Mouse (Mus musculus): ENCODE measurements around the gene A1cf. TPM values are rescaled to one million over a fixed set of nuclear protein-coding genes. Genes with fewer than 3 reads are reported as not detected.

The A1cf gene
- total RNA-seq (2021), result not detected

- no peak for DNase-seq
Observed at GRCm38 (mm10) chr19:31868521-31868920, at the start of gene A1cf. A1cf (plus strand) TSS chr19:31868764.

DNA sequence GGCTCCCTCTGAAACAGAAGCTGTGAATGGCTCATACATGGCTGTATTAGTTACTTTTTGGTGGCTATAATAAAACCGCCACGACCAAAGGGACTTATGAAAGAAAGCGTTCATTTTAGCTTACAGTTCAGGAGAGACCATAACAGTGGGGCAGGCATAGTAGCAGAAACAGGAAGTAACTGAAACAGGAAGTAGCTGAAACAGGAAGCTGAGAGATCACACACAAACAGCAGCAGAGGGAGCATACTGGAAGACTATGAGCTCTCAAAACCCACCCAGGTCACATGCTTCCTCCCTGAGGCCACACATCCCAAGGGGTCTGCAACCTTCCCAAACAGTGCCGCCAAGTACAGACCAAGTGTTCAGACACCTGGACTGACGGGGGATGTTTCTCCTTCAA, 34.3 kb upstream of the A1cf start:
- DNase-seq, result no peak

DNA sequence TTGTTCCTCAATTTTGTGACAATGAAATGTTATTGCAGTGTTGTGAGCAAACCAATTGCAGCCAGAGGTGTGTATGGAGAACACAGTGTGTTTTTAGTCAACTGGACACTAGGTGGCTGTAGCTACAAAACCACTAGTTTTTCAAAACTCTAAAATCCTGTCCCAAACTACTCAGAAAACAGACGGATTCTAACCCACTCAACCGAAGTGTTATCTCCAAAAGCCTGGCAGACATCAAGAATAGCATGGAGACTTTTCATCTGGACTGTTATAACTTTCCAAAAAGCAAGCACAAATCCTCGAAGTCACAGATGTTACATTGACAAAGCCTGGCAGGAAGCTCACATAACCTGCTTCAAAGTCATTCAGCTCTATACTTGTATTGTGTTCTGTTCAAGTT, 6.7 kb upstream of the A1cf start:
- no peak for DNase-seq

DNA sequence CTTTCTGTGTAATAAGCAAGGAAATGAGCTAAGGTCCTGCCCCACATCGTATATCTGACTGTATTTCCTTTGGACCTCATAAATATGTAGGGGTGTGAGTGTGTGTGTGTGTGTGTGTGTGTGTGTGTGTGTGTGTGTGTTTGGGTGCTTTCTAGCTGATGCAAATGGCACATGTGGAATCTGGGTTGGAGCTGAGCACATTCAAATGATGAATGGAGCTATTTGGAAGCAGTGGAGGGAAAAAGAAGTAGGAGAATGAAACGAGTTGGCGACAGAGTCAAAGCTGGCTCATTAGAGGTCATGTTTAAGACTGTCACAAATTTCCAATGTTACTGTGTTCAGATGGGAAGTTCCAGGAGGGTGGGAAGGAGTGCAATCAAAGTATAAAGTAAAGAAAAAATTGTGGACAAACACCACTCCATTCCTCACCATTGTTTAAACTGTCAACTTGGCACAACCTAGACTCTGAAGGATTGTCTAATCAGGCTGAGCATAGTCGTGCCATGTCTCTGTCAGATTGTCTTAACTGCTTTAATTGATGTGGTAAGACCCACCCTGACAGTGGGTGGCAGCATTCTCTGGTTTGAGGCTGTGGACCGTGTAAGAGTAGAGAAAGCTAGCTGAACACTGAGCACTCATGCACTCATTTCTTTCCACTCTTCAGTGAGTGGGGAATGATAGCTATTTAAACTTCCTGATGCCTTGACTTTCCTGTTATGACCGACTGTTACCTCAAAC, 5.9 kb upstream of the A1cf start:
- DNase-seq, result no peak

DNA sequence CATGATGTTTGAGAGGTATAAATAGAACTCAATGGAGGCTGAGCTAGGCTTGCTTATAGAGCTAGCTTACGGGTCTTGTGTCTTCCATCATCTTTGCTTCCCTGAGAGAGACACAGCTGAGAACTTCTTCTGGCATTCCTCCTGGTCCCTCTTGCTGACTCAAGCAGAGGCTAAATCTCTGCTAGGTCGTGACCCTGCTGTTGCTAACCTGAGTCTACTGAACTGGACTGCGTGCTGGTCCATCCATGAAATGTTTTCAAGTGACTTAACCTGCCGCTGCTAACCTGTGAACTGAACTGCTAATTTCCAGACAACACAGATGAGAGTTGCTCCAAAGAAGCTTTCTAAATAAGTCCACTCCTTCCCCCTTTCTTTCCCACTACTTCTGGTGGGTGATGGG, 3.1 kb upstream of the A1cf start:
- no peak for DNase-seq

DNA sequence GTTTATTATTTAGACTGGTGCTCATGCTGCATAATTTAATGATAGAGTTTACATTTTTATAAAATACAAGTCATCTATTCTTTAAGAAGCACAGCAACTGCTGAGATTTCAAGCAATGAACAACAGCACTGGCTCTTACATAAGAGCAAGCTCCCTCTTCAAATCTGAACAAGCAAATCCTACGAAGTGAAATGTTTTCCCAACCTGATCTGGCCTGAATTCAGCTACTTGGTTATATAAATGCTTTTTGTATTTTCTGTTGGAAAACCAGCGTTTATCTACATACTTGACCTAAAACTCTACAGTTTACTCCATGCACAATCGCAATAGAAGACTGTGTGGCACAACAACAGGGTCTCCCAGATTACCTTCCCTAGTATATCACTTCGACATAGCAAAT, 488 bp upstream of the A1cf start:
- DNase-seq, result no peak

DNA sequence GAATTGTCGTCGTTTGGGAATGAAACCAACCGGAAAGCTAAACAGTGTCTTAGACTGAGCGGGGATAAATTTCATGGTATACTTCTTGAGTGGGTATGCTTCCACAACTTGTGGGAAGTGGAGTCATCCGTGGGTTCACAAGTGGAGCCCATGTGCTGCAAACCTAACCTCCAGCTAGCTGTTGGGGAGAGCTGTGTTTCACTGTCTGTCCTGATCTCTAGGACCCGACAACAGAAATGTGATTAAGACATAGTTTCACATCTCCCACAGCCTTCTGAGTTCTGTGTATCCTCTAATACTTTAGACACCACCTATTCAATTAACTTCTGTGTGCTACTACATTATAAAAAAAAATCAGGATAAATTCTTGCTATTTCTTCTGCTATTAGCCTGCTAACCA, 407 bp downstream of the A1cf start:
- no peak for DNase-seq

GRCm38 (mm10) chr19:31871377-31871776, 2.8 kb downstream of the A1cf start:
- DNase-seq, result no peak

DNA sequence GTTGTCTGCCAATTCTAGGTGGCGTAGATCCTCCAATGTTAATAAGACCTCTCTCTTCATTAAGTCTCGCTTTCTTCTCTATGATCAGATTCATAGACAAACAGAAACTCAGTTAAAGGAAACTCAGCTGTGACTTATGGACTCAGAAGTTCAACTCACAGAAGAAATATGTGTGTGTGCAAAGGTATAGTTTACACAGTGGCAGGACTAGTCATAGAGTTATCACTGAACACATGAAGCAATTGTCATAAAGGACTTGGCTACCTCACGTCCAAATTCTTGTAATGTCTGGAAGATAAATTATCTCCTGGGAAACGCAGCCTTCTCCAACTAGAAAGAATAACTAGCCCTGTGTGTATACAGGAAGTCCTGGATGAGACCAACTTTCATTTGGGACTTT, 9.4 kb downstream of the A1cf start:
- DNase-seq, result no peak

DNA sequence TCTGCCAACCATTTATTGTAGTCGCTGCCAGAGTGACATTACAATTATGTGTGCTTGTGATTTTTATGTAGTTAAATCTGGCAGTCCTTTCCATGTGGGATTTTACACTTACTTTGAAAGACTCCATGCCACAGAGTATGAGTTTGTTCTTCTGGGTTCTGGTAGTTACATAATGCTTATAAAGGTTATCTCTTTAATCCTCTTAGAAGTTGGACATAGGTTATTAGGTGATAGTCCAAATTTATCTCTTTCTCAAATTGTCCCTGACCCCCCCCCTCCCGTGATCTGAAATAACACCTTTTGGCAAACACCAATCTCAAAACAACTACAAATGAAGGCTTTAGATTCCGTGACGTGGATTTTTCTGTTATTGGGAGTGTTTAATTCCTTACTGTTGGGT, 16.0 kb downstream of the A1cf start:
- DNase-seq, result no peak

DNA sequence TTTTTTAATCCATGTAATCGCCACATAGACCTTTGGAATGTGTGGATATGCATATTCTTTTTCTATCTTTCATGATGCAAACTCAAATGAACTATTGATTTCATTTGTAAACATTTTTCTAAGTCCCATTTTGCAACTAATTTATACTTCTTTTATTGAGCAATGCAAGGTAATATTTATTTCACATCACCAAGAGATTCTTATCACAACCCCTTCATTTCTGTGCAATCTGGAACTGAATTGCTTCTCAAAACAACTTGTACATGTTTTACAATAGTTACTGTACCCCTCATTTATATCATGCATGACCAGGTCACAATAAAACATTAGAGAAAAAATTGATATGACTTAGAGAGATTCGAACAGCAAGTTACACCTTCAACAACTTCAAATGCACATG, 18.7 kb downstream of the A1cf start:
- DNase-seq, result no peak

- DNase-seq, result no peak
Observed at GRCm38 (mm10) chr19:31889988-31890387, 21.4 kb downstream of the A1cf start.

DNA sequence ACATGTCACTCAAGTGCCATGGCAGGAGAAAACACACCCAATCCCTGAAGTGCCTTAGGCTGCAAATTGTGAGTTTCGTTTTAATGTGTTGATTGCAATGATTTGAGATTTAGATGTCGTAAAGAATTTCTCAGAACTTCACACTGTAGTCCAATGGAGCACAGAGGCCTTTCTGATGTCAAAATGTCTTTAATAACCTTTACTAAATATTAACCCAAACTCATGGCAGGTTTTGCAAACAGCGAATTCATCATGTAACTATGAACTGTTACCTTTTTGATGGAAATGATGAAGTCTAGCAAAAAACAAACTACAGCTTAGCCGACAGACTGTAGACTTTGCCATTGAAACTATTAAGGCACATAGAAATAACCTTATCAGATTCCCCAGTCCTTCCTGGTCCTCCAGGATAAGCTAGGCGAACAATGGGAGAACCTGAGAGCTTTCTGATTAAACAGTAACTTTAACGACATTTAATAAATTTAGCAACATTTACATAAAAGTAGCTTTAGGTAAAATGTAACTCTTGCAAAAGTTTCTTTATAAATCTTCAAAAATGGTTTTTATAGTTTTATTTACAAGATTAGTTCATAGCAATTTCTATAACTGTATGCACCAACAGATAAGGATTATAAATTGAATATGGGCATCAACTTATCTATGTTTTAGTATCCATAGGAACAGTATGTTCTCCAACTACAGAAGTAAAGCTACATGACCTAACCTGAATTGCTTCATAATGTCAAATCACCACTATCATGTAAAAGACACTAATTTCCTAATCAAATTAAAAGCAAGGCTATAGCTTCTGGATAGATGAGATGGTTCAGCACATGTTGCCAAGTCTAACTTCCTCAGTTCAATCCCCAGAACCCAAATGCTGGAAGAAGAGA, 22.7 kb downstream of the A1cf start:
- DNase-seq, result no peak

DNA sequence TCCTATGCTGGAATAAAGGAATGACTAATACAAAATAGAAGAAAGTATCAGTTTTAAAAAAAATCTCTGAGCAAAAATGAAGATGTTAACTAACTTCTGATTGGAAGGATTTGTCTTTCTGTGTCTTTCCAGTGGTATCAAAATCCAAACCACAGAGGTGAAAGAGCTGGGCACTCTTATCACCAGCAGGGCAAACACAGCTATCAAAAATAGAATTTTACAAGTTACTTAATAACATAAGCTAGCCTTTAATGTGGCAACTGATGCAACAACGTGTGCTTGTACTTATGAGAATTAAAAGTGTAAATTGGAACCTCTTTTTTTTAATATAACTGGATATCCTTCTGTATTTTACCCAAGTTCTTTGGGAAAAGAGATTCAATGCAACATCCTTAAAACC, 27.4 kb downstream of the A1cf start:
- no peak for DNase-seq

GRCm38 (mm10) chr19:31896711-31897110, 28.1 kb downstream of the A1cf start:
- DNase-seq, result no peak

DNA sequence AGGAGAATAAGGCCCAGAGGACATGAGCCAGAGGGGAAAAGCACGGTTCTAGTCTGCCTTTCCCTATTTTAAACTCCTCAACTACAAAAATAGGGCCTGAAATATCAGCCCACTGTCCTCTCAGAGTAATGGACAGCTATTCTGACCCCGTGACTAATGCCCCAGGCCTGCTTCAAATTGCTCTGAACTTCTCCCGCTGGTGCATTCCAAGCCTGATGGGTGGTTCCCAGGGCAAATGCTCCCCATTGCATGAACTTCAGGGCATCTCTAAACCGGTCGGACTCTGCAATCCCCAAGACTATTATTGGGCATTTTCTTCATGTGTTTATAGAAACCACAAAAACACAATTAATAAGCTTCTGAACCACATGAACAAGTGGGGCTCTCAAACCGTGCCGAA, 37.1 kb downstream of the A1cf start:
- no peak for DNase-seq

DNA sequence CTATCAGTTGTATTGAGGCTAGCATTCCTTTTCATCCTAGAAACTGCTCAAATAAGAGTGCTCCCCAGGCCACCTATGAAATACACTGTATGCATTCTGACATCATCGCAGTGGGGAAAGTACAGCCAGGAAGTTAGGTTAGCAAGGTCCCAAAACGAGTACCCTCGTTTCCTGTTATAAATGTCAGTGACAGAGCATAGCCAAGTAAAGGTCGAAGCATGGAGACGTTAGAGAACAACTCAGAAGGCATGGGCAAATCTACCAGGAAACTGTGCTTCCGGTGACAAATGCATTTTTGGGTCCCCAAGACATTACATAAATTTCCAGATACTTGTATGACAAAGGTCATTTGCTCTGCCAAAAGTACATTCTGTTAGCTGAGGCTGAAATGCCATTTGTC, 41.9 kb downstream of the A1cf start:
- DNase-seq, result no peak

DNA sequence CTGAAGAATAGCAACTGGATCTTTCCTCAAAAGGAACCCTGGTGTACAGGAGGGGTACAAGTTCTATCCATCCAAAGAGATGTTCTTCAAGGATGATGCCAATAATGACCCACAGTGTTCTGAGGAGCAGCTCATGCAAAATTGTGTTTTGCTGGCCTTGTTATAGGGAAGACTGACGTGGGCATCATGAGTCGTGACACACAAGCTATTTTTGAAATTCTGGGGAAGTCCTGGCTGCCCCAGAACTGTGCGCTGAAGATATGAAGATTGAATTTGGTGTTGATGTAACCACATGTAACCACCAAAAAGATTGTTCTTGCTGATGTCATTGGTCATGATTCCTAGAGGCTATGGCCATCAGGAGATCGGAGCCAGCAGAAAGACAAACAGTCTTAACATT, 45.4 kb downstream of the A1cf start:
- DNase-seq, result no peak

GRCm38 (mm10) chr19:31920357-31920756, 51.8 kb downstream of the A1cf start:
- DNase-seq, result no peak

DNA sequence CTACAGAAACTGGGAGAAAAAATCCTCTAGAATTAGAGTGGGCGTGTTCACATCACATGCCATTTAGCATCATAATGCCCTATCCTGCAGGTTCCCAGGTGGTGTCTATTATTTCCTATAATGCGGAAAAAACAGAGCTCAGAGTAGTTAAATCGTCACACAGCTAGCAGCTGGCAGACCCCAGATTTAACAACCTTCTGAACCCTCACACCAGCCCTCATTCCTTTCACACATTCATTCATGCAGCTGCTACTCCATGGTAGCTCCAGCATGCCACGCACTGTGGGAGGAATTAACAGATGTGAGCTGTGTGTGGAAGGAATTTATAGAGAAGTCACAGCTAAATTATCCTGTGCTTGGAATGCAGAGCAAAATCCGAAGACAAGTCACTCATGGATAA, 53.3 kb downstream of the A1cf start:
- DNase-seq, result no peak

DNA sequence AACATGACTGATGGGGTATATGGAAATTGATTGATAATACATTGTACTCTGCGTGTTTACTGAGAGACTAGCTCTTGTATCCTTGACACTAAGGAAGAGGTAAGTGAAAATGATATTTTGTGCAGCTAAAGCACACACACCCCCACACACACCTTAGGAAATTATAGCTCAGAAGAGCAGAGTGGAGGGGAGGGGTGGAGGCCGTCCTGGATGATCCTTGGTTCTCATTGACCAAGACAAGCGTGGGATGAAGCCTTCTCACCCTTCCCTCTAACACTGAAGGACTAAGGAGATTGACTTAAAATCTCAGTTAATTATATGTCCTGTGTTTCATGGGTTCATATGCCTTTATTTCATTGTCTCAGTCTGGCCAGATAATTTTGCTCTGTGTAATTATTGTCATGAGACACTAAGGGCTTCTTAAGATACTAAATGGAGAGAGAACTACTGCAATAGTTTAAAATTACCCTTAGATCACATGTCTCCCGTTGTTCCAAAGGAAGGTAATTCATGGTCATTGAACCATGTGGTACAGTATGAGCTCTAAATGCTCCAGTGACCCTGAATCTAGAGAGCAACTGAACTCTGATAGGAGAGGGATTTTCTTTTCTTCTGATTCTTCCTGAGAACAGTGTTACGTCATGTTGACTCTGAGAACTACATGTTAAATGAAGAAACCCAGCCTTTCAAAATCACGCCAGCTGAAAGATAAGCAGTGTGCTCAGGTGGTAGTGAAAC, 55.2 kb downstream of the A1cf start:
- no peak for DNase-seq

DNA sequence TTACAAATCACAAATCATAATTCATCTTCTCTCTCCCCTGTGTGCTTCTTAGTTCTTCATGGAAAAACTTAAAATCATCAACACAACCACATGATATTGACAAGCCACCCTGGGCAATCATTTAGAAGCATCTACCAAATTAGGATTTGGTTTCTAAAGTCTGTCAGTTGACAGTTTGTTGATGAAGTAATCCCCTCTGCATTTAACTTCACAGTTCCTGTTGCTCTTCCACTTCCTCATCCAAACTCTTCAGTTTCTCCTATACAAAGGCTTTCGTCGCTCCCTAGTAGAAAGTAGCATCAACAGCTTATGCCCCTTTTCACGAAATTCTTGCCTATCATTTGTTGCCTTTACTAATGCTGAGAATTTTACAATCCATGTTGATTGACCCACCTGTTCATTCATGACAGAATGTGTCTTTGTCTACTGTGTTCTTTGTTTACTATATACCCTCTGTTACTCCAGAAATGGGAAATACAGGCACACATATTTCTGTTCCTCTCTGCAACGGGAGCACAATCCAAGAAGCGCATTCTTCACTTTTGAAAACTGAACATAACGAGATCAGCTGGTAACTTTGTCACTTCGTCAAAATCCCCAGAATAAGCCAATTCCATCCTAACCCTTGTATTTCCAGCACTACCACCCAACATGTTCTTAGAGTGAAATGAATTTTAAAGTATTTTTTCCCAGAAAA, 82.4 kb downstream of the A1cf start:
- DNase-seq, result no peak

GRCm38 (mm10) chr19:31953799-31954198, 85.2 kb downstream of the A1cf start:
- no peak for DNase-seq
